ENCODE assay signal across 21 mouse cellular contexts in the genomic region with DNA sequence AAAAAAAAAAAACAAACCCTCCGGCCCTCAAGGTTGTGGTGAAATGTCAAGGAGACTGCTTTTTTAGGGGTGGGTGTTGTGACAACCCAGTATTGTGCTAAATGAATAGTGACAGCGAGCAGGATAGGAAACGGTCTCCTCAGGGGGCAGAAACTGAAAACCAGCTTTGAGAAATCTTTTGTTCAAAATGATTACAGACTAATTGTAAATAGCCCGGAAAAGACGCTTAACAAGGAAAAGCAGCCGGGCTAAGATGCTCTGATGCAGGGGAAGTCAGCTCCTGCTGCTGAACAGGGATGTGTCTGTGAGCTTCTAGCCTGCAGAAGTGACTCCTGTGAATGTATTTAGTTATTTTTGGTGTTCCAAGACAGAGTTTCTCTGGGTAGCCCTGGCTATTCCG.
DNase-seq lines count a peak whose midpoint lies in the region; ATAC-seq lines count a peak whose summit lies in the region.
"Had no signal": no experiment of that assay in that cellular context is flagged by ENCODE, and none has a peak within 500 bp of the region (broad histone marks: within the 10 kb centered on the region; RNA-seq: fewer than 3 reads in every experiment).

No protein-coding gene starts in this region.

- WGBS in midbrain, embryonic 14.5 days = 14% methylated on average over 7 of the region's 7 CpGs
- WGBS in midbrain, embryonic 15.5 days = 13% methylated on average over 7 of the region's 7 CpGs
- WGBS in forebrain, embryonic 13.5 days = 7% methylated on average over 7 of the region's 7 CpGs
- WGBS in kidney, embryonic 16.5 days = 49% methylated on average over 7 of the region's 7 CpGs

- H3K36me3 ChIP-seq in midbrain, embryonic 14.5 days (ENCODE audit: control insufficient read depth, insufficient read depth, low read length) = no peaks in the 10 kb centered on the region
- H3K36me3 ChIP-seq in midbrain, embryonic 15.5 days (replicated peaks) = no peaks in the 10 kb centered on the region
- no peaks in the 10 kb centered on the region for H3K36me3 ChIP-seq in forebrain, embryonic 13.5 days (ENCODE audit: poor library complexity, severe bottlenecking)
- no peaks in the 10 kb centered on the region for H3K36me3 ChIP-seq in kidney, embryonic 16.5 days (ENCODE audit: insufficient read depth, low read length)
- H3K36me3 ChIP-seq: heart, embryonic 13.5 days; midbrain, embryonic 12.5 days had no signal

- H3K27me3 ChIP-seq in midbrain, embryonic 14.5 days (ENCODE audit: control insufficient read depth, insufficient read depth, low read length) = no peaks in the 10 kb centered on the region
- 0 out of 2 replicates have a peak, but pooled peaks cover 3% of the 10 kb centered on the region for H3K27me3 ChIP-seq in midbrain, embryonic 15.5 days (replicated peaks)
- peaks cover 61% of the 10 kb centered on the region for H3K27me3 ChIP-seq in forebrain, embryonic 13.5 days
- H3K27me3 ChIP-seq in kidney, embryonic 16.5 days (ENCODE audit: insufficient read depth, low read length) = no peaks in the 10 kb centered on the region
- H3K27me3 ChIP-seq: heart, embryonic 13.5 days had no signal

- no peaks in the 10 kb centered on the region for H3K4me1 ChIP-seq in midbrain, embryonic 14.5 days (ENCODE audit: control insufficient read depth, insufficient read depth, low read length)
- no peaks in the 10 kb centered on the region; the same call in 1 of the 2 replicates for H3K4me1 ChIP-seq in midbrain, embryonic 15.5 days
- peaks cover 9% of the 10 kb centered on the region; the same call in 1 of the 2 replicates for H3K4me1 ChIP-seq in forebrain, embryonic 13.5 days
- H3K4me1 ChIP-seq in kidney, embryonic 16.5 days (ENCODE audit: insufficient read depth, low read length) = no peaks in the 10 kb centered on the region

- no peak overlapping the region for H3K4me3 ChIP-seq in midbrain, embryonic 14.5 days (replicated peaks; ENCODE audit: low read depth, low read length)
- H3K4me3 ChIP-seq in midbrain, embryonic 15.5 days = no peak overlapping the region
- no peak overlapping the region for H3K4me3 ChIP-seq in forebrain, embryonic 13.5 days
- no peak overlapping the region for H3K4me3 ChIP-seq in kidney, embryonic 16.5 days (ENCODE audit: low read length)
- H3K4me3 ChIP-seq: erythroblast, embryonic 14.5 days; heart, embryonic 13.5 days; layer of hippocampus, adult 2 months; midbrain, embryonic 12.5 days had no signal

- H3K9me3 ChIP-seq in midbrain, embryonic 14.5 days (ENCODE audit: control insufficient read depth, low read length) = no peaks in the 10 kb centered on the region
- H3K9me3 ChIP-seq in midbrain, embryonic 15.5 days = no peaks in the 10 kb centered on the region
- H3K9me3 ChIP-seq in forebrain, embryonic 13.5 days (replicated peaks) = no peaks in the 10 kb centered on the region
- H3K9me3 ChIP-seq in kidney, embryonic 16.5 days (ENCODE audit: low read length) = no peaks in the 10 kb centered on the region
- H3K9me3 ChIP-seq: heart, embryonic 13.5 days; midbrain, embryonic 12.5 days had no signal

- no peak overlapping the region for H3K9ac ChIP-seq in midbrain, embryonic 14.5 days (replicated peaks; ENCODE audit: low read length)
- H3K9ac ChIP-seq in midbrain, embryonic 15.5 days = no peak overlapping the region
- no peak overlapping the region for H3K9ac ChIP-seq in forebrain, embryonic 13.5 days
- no peak overlapping the region for H3K9ac ChIP-seq in kidney, embryonic 16.5 days (replicated peaks; ENCODE audit: low read length)
- H3K9ac ChIP-seq: heart, embryonic 13.5 days; midbrain, embryonic 12.5 days had no signal

- no peak for ATAC-seq in midbrain, embryonic 14.5 days (ENCODE audit: low FRiP score, low TSS enrichment)
- no peak for ATAC-seq in midbrain, embryonic 15.5 days (replicated peaks)
- ATAC-seq in forebrain, embryonic 13.5 days = peak; percentile 65; the same call in 1 of the 2 replicates
- ATAC-seq in kidney, embryonic 16.5 days (ENCODE audit: low FRiP score, low TSS enrichment) = no peak
- ATAC-seq: CD4-positive, CD25-positive, alpha-beta regulatory T cell, adult 4 months had no signal

- H3K4me2 ChIP-seq in midbrain, embryonic 14.5 days (ENCODE audit: low read length) = no peak overlapping the region
- H3K4me2 ChIP-seq in midbrain, embryonic 15.5 days = no peak overlapping the region
- H3K4me2 ChIP-seq in forebrain, embryonic 13.5 days = no peak overlapping the region
- H3K4me2 ChIP-seq in kidney, embryonic 16.5 days (replicated peaks; ENCODE audit: low read depth, low read length) = no peak overlapping the region
- H3K4me2 ChIP-seq: heart, embryonic 13.5 days; midbrain, embryonic 12.5 days had no signal

- peak; percentile 35 for DNase-seq in adrenal gland, adult 2 months
- DNase-seq in adrenal gland, postnatal 4 days (ENCODE audit: low spot score in 2 of 2) = no peak
- peak; percentile 56 for DNase-seq in midbrain, embryonic 14.5 days
- no peak for DNase-seq in neural tube, embryonic 10.5 days (ENCODE audit: extremely low spot score, low spot score)
- no peak for DNase-seq in layer of hippocampus, adult 9-10 months (ENCODE audit: low spot score)
- DNase-seq: adrenal gland, postnatal 10 days; cerebellum, adult 2 months; heart, postnatal 36 days; kidney, adult 9 months; left cerebral cortex, postnatal 4 days; lung, adult 2 months; lung, postnatal 4 days; right cerebral cortex, postnatal 25 days had no signal

- H3K27ac ChIP-seq in midbrain, embryonic 14.5 days (replicated peaks; ENCODE audit: low read depth, low read length) = no peak overlapping the region
- no peak overlapping the region for H3K27ac ChIP-seq in midbrain, embryonic 15.5 days
- H3K27ac ChIP-seq in forebrain, embryonic 13.5 days = no peak overlapping the region
- H3K27ac ChIP-seq in kidney, embryonic 16.5 days (ENCODE audit: low read length) = no peak overlapping the region
- H3K27ac ChIP-seq: heart, embryonic 13.5 days; layer of hippocampus, adult 2 months; midbrain, embryonic 12.5 days had no signal

Comparison
In these comparisons a context has a peak if more than half of its experiments do, and no peak if none do; other contexts are left out.
1. DNase-seq: peak in adrenal gland, adult 2 months (single experiment) and midbrain, embryonic 14.5 days (single experiment); none in adrenal gland, postnatal 4 days (0 of 2), neural tube, embryonic 10.5 days (single experiment) and layer of hippocampus, adult 9-10 months (single experiment).